Mouse (Mus musculus): Measurements from ENCODE around the gene Bag3.
A peak's percentile ranks its signal among the peaks of the same experiment; 100 is the strongest.

Gene Bag3

GRCm38 (mm10) chr7:128523349-128523961 is at the start of gene Bag3:
Gene Bag3, plus strand, starts transcription at chr7:128523616.
- peak; percentile 97 to 98 for DNase-seq

DNA sequence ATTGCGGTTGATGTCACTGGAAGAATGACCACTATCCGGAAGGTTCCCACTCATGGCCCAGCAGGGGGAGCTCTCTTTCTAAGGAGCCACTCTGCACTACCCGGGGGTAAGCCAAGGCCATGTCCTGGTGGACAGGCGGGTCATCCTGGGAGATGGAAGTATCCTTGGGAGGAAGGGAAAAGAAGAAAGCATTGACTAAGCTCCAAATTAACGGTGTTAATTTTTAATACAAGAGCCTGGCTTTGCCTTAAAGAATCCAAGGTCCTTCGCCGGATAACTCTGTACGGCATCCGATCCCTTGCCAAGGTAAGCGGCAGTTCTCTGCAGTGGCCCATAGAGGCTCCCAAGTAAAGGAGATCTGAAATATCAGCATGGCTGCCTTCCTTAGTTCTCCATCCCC is 49.1 kb upstream of the Bag3 start:
- DNase-seq: peak; percentile 80 to 87

DNA sequence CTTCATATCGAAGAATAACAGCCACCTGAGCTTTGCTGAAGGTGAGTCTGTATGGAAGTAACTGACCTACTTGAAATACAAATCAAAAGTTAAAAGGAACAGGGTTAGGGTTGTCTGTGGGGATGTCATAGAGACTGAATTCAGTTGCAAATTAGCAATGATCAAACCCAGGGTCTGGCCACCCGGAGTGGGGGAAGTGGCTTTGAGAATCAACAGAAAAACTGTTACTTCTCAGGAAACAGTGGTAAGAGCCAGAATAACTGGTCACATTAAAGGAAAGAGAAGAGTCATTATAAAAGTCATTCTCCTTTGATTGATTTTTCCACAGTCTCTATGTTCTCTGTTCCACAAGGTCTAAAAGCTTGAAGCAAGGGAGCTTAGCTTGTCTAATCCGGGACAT is 34.4 kb upstream of the Bag3 start:
- DNase-seq: no peak

- DNase-seq: no peak
These were observed 28.9 kb upstream of the Bag3 start for GRCm38 (mm10) chr7:128494546-128494945.

GRCm38 (mm10) chr7:128499801-128500200 is 23.6 kb upstream of the Bag3 start:
- DNase-seq: no peak

DNA sequence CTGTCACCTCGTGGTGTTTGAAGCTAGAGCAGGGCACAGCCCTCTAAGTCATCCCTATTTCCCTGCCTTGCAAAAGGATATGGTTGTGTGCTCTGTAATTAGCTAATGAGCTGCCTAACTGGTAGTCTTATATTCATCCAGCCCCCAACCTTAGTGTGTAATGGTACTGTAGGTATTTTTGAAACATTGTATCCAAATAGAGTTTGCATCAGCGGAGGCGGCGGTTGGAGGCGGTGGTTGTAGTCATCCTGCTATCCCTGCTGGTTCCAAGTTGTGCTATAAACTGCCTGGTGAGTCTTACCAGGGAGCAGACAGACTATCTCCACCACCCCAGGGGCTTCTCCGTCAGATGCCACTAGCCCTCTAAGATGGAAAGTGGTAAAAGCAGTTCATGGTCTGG is 19.3 kb upstream of the Bag3 start:
- no peak for DNase-seq

DNA sequence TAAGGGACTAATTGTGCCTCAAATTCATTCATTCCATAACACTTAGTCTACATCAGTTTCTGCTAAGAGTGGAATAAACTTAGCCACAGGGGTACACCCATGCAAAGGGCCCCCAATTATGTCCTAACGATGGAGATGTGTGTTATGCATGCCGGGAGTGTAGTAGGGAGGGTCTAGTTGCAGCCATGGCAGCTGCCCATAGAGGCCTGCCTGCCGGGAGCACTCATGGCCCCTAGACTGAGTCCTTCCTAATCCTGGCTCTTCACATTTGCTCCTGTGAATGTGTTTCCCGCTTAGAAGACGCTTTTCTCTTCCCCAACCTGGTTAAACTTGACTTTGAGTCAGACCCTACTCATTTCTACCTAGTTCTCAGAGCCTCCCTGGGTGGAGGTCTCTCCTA is 11.5 kb upstream of the Bag3 start:
- no peak for DNase-seq

- DNase-seq: no peak
These were observed 9.9 kb upstream of the Bag3 start for GRCm38 (mm10) chr7:128513512-128513911.

DNA sequence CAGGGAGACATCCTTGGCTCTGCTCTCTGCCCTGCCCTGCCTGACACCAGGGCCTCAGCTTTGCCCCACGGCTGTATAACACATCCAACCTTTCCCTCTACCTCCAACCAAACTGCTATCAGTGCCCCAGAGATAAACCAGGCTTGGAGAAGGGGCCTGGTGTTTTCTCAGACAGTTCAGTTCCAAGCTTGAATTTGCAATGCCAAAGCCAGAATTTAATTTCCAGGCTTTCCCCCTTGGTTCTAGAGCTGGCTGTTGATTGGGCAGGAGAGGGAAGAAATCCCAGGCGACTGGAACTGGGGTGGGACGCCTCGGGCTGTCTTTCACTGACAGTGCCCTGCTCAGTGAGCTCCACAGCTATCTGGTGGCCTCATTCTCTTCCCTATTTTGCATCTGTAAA is 9.1 kb upstream of the Bag3 start:
- DNase-seq: no peak

GRCm38 (mm10) chr7:128516346-128516745 is 7.1 kb upstream of the Bag3 start:
- no peak for DNase-seq

- DNase-seq: no peak
These were observed 3.9 kb upstream of the Bag3 start for GRCm38 (mm10) chr7:128519316-128520050.

GRCm38 (mm10) chr7:128523962-128524581 is 656 bp downstream of the Bag3 start:
- DNase-seq: peak; percentile 70 to 71

DNA sequence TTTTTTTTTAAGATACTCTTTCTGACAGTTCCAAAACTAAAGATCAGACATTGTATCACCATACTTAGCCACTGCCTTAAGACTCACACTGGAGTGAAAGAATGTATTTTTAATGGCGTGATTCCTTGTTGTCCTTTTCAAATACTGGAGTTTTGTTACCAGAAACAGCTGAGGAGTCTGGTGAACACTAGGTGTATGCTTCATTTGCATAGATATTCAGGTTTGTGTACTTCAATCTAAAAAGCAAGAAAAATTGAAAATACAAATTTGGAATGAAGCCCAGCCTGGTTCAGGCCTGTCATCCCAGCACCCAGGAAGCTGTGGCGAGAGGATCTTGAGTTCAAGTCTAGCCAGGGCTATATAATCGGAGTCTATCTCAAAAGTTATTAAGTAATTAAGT is 1.2 kb downstream of the Bag3 start:
- DNase-seq: no peak

DNA sequence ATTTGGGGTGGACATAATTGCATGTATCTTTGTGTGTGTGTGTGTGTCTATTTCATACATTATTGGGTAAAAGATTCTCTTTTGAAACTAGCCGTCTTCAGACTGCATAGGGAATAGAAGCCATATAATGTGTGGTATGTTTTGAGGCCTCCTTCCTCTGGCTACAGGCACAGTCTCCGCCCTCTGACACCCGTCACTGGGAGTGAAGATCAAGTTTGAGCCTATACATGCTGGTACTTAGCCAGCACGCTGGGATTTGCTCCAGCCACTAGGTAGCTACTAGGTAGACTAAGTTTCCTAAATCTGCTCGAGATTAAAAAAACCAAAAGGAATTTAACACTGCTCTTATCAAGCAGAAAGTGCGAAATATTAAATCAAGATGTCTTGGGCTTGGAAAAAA is 3.2 kb downstream of the Bag3 start:
- no peak for DNase-seq

DNA sequence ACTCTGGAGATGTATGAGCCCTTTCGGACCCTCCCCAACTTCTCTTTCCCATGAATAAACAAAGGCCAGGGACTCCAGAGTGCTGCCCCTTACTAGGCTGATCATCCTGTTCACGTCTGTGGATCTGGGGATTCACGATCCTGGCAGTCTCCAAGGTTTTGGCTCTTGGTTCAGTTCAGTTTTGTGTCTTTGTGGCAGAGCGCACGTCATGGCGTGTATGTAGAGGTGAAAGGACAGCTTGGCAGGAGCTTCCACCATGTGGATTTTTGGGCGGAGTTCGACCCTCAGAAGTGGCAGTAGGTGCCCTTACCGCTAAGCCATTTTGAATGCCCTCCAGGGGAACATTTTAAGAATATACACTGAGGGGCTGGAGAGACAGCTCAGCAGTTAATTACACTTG is 5.2 kb downstream of the Bag3 start:
- no peak for DNase-seq

GRCm38 (mm10) chr7:128529126-128529525 is 5.7 kb downstream of the Bag3 start:
- DNase-seq: no peak

DNA sequence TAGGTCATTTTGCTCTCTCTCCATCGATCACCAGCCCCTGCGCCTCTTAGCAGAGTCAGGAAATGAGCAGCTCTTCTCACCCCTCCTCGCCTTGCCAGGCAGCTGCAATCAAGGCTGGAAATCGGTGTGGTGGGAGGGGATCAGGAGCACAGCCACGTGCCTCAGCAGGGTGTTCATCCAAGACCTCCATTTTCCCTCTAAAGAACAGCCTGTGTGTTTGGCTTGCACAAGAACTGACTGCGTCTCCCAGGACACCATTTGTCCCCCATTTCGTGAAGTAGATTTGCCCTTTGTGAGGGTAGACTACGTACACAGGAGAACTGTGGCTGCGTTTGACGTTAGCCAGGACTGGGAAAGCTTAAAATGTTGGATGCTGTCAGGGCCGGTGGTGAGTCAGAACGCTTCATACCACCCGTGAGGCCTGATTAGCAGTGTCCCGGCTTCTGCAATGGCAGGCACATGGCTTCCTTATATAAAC is 6.2 kb downstream of the Bag3 start:
- no peak for DNase-seq

- no peak for DNase-seq
These were observed 7.6 kb downstream of the Bag3 start for GRCm38 (mm10) chr7:128531031-128531430.

- DNase-seq: peak; percentile 58 to 59
These were observed 8.5 kb downstream of the Bag3 start for GRCm38 (mm10) chr7:128531929-128532328.

DNA sequence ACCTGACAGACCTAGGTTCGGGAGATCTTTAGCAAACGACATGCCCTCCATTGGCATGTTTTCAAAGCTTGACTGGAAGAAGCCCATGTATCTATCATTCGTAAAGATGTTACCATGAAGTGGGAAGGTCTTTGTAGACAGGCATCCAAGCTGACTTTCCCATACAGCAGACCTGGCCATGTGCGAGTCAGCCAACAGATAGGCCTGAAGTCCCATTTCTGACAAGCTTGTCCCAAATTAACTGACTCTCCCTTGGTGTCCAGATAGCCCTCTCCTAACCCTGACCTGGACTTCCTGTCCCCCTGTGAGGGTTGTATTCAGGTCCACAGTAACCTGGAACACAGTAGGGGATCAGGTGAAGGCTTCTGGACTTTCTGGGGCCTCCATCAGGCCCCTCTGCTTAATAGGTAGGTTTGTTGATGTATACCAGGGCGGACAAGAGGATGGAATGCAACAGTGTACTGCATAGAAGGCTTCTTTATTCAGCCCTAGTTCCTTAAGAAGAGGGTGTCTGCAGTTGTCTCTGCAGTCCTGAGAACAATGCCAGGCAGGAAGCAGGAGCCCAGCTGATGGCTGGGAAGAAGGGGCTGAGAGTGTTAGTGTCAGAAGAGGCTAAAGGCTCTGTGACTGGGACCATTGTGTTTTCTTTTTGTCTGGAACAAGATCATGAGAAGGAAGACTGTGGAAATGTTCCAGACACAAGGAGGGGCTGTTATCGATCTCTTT is 9.2 kb downstream of the Bag3 start:
- DNase-seq: no peak

DNA sequence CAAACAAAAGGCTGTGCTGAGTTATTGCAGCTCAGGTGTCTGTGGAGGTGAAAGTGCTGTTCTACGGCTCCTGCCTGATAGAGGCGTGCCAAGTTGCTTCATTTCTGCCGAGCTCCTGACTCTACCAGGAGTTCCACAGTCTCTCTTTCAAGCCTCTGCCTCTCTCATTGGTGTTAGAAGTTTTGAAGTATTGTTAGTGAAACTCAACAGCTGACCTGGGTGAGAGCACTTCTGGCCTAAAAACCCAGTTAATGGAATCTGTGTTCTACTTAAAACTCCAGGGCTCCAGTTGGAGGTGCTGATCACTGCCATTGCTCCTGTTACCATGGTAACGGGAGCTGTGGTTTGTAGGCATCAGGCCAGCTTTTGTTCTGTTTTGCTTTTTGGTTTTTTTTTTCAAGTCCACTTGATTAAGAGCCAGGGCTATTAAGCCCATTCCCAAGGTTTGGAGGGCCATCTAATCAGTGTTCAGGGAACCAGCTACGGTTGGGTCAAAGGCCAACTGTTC is 11.6 kb downstream of the Bag3 start:
- DNase-seq: no peak

DNA sequence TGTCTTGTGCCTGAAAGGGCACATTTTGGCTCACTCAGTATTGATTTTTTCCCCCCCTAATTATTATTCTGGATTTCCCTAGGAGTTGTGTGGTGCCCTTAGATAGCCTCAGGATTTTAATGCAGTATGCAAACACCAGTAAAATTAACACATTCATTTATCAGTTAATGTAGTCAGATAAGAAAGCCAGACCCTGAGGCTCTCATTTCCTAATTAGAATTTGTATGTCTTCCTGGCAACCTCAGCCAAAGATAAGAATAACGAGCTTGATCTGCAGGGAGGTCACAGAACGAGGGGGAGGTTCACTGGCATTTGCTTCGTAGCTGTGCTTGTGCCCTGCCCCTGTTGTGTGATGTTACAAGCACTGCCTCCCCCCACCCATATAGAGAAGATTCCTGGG is 12.7 kb downstream of the Bag3 start:
- no peak for DNase-seq

DNA sequence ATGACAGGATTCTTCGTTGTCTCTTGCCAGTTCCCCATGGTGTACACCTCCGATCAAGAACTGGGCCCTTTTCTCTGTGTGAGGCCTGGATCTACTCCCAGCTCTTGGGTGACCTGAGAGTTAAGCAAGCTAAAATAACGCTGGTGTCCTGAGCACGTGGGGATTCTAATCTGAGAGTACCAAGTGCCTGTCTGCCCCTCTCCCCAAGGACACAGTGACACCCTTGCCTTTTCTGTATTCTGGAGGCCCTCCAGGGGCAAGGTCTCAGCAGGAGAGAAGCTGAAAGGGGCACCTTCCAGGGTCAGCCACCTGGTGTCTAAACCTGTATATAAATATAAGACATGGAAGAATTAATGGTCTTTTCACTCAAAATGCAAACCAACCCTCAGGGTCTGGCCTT is 14.3 kb downstream of the Bag3 start:
- no peak for DNase-seq

Data from kidney, adult 8-10 months (tissue).